Mouse (Mus musculus): ENCODE data around the gene H1foo.

DNA sequence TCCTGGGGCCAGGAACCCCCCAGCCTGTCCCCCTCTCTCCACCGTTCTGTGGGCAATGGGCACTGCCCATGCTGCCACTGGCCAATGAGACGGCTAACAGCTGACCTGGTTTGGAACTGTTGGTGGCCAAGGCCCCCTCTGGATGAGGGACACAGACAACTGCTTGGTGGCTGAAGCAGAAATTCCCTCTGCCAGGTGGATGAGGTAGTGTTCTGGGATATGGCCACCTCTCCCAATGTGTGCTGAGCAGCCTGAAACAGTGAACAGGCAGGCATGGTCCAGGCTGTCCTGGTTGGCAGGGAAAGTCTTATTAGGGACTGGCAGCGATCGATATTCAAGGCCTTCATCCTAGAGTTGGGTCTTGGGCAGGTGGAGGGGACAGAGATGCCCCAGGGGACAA lies 10.4 kb downstream of the H1foo start:
- no peak for TF ChIP-seq CTCF (IDR thresholded peaks at IDR 0.05; ENCODE audit: extremely low read depth, insufficient read depth, low read length)
- TF ChIP-seq POLR2A (IDR thresholded peaks at IDR 0.05; ENCODE audit: extremely low read depth, insufficient read depth, low read length): no peak
